Mouse (Mus musculus) cerebellum, adult 2 months (tissue): ENCODE measurements around the gene Slc39a12.

ENCODE experiments used
- CTCF ChIP-seq: fragments of 200-500 bp; IDR thresholded peaks from 2 replicates; pipeline ENCODE4 v1.5.1; 2011; ENCODE audit warnings: low read depth, mild to moderate bottlenecking, control low read depth, low read length, moderate library complexity, borderline replicate concordance; ENCODE audit not compliant: insufficient read depth
- POLR2A ChIP-seq: fragments of 200-500 bp; IDR thresholded peaks from 2 replicates; pipeline ENCODE4 v1.6.1; 2011; ENCODE audit warnings: low read length, control low read depth, borderline replicate concordance; ENCODE audit not compliant: insufficient read depth

GRCm38 (mm10) chr2:14388856-14389255, 740 bp downstream of the Slc39a12 start:
- TF ChIP-seq CTCF (no peak), POLR2A (no peak)
